Mouse (Mus musculus): Measurements from ENCODE around the gene Prkaa1. TPM values are rescaled to one million over a fixed set of nuclear protein-coding genes. Genes with fewer than 3 reads are reported as not detected.
"Not testable (repeated sequence)": the region's sequence is repeated elsewhere in the genome, so short reads cannot be mapped to it uniquely, and the experiment has no call there.

Prkaa1 gene
- polyA plus RNA-seq, 1 experiment from 2014 or later: 16.8 TPM

DNA sequence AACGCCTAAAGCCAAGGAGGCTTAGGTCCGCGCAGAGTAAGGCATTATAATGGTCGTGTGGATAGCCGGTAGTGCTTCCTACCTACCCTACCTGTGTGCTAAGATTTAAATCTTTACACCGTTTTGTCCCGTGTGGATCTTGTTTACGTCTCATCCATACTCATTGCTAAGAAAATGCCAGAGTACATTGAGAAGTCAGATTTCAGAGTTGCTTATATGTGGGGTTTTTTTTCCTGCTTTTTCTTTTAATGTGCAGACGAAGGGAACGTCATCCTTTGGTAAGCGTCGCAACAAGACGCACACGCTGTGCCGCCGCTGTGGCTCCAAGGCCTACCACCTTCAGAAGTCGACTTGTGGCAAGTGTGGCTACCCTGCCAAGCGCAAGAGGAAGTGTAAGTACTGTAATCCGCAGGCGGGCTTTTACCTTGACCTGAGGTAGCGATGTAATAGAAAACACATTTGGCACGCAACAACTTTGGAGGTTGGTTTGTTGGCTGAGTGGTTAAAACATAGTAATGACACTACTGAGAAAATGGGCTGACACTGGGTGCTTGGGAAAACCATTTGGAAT, 26.5 kb upstream of the Prkaa1 start:
- WGBS: 1% methylated on average over 22 of the region's 22 CpGs
- Histone ChIP-seq H3K27me3 (no peaks in the 10 kb centered on the region), H3K4me2 (replicated peaks) (peak overlapping the region; percentile 86), H3K4me3 (peak overlapping the region; percentile 82), H3K9me3 (no peaks in the 10 kb centered on the region), H3K4me1 (peaks cover 21% of the 10 kb centered on the region), H3K27ac (peak overlapping the region; percentile 82), H3K36me3 (peaks cover 48% of the 10 kb centered on the region), H3K9ac (peak overlapping the region; percentile 92)
- no peak for ATAC-seq (ENCODE audit: low FRiP score, low read depth)

DNA sequence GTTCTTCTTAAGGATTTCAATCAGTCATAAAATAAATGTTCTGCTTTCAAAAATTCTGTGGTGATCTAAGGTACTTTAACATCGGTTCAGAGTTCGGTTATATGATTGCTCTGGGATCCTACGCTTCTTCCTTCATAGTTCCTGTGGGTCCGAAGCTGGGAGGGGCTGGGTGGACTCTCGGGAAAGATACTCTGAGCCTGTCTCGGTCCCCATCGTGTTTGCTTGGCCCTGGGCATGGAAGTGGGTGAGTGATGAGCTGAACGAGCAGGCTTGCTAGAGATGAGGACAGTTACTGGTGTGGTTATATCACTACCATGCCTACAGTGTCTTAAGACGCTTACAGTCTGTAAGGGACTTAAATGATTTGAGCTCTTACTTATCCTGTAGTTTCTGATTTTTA, 25.0 kb upstream of the Prkaa1 start:
- Histone ChIP-seq H3K27ac (no peak overlapping the region), H3K36me3 (peaks cover 59% of the 10 kb centered on the region), H3K4me3 (no peak overlapping the region), H3K4me2 (replicated peaks) (peak overlapping the region; percentile 5; the same call in 1 of the 2 replicates), H3K27me3 (no peaks in the 10 kb centered on the region), H3K9me3 (no peaks in the 10 kb centered on the region), H3K9ac (no peak overlapping the region), H3K4me1 (peaks cover 21% of the 10 kb centered on the region)
- 89% methylated on average over 9 of the region's 9 CpGs for WGBS
- no peak for ATAC-seq (ENCODE audit: low FRiP score, low read depth)

DNA sequence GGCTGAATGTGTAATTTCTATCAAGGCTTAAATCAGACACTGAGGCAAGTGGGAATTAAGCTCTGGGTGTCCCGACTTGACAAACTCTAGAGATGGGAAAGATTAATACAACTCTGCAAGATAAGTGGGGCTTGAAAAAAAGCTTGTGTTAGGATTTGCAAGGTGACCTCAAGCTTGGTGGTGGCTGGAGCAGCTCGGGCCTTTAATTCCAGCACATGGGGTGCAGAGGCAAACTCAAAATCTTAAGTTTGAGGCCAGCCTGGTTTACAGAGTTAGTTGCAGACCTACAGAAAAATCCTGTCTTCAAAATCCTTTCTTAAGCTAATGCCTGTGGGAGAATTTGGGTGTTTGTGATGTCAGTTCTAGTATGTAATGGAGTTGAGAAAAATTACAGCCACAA, 24.5 kb upstream of the Prkaa1 start:
- Histone ChIP-seq H3K27me3 (no peaks in the 10 kb centered on the region), H3K9ac (no peak overlapping the region), H3K9me3 (no peaks in the 10 kb centered on the region), H3K4me2 (replicated peaks) (no peak overlapping the region), H3K4me1 (peaks cover 21% of the 10 kb centered on the region), H3K27ac (no peak overlapping the region), H3K4me3 (no peak overlapping the region), H3K36me3 (peaks cover 61% of the 10 kb centered on the region)
- no peak for ATAC-seq (ENCODE audit: low FRiP score, low read depth)
- 90% methylated on average over 2 of the region's 2 CpGs for WGBS

DNA sequence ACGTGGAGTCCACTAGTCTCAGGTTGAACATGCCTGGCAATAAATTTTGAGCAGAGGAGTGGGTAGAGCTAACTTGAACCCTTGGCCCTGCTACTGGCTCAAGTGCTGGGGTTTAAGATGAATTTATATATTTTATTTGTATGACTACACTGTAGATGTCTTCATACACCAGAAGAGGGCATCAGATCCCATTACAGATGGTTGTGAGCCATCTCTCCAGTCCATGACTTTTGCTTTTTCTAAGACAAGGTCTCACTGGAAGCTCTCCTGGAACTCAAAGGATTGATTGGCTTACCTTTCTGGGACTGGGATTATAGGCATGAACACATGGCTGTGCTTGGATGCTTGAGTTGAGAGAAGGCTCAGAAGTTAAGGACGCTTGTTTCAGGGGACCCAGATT, 24.0 kb upstream of the Prkaa1 start:
- no peaks in the 10 kb centered on the region for H3K27me3 ChIP-seq
- peaks cover 66% of the 10 kb centered on the region for H3K36me3 ChIP-seq
- 90% methylated on average over 2 of the region's 2 CpGs for WGBS
- no peak overlapping the region for H3K4me3 ChIP-seq
- no peaks in the 10 kb centered on the region for H3K9me3 ChIP-seq
- no peak overlapping the region for H3K4me2 ChIP-seq (replicated peaks)
- peaks cover 20% of the 10 kb centered on the region for H3K4me1 ChIP-seq
- ATAC-seq (ENCODE audit: low FRiP score, low read depth): no peak
- H3K9ac ChIP-seq: no peak overlapping the region
- H3K27ac ChIP-seq: no peak overlapping the region

DNA sequence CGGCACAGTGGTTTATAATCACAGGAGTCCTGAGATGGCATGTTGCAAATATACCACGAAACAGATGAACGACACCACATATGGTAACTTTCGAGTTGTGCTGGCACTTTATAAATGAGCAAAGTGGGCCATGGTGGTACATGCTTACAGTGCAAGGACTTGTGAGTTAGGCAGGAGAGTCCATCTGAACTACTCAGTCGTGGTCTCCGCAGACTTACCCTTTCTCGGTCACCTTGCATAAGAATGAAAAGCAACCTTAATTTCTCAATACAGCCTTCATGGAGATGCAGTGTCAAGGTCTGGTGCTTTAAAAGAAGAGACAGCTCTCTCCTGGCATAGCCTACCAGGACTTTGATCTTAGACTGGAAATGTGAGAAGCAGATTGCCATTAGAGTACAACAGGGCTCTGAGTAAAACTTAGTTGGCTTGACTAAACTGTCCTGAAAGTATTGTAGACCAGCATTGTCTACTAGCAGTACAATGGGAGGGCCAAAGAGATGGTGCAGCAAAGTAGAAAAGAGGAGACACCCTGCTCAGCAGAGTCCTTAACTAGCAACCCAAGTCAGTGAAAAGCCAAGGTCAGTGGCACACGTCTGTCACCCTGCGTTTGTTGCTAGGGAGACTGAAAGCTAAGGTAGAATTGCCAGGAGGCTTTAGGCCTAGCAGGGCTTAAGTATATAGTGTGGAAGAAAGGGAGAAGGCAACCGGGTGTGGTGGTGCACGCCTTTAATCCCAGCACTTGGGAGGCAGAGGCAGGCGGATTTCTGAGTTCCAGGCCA, 21.9 kb upstream of the Prkaa1 start:
- Histone ChIP-seq H3K4me1 (peaks cover 12% of the 10 kb centered on the region), H3K27ac (no peak overlapping the region), H3K27me3 (no peaks in the 10 kb centered on the region), H3K4me3 (no peak overlapping the region), H3K4me2 (replicated peaks) (no peak overlapping the region), H3K9ac (no peak overlapping the region), H3K36me3 (peaks cover 69% of the 10 kb centered on the region), H3K9me3 (no peaks in the 10 kb centered on the region)
- 85% methylated on average over 12 of the region's 12 CpGs for WGBS
- no peak for ATAC-seq (ENCODE audit: low FRiP score, low read depth)

DNA sequence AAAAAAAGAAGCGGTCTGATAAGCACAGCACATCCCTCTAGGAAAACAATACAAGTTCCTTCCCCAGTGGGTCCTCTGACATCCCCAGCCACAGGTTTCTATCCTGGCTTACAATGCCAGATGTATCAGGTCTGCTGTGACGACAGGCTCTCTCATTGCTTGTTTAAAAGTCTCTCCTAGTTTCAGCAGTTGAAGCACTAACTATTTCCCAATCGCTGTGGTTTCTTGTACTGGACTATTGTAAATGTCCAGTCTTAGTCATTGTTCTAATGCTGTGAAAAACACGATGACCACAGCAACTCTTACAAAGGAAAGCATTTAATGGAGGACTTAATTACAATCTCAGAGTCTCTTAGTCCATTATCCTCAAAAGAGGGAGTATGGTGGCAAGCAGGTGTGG, 17.2 kb upstream of the Prkaa1 start:
- 81% methylated on average over 4 of the region's 4 CpGs for WGBS
- no peak overlapping the region for H3K27ac ChIP-seq
- H3K9me3 ChIP-seq: no peaks in the 10 kb centered on the region
- peaks cover 28% of the 10 kb centered on the region for H3K36me3 ChIP-seq
- no peak overlapping the region for H3K4me3 ChIP-seq
- H3K9ac ChIP-seq: no peak overlapping the region
- no peaks in the 10 kb centered on the region for H3K4me1 ChIP-seq
- no peak for ATAC-seq (ENCODE audit: low FRiP score, low read depth)
- no peak overlapping the region for H3K4me2 ChIP-seq (replicated peaks)
- no peaks in the 10 kb centered on the region for H3K27me3 ChIP-seq

DNA sequence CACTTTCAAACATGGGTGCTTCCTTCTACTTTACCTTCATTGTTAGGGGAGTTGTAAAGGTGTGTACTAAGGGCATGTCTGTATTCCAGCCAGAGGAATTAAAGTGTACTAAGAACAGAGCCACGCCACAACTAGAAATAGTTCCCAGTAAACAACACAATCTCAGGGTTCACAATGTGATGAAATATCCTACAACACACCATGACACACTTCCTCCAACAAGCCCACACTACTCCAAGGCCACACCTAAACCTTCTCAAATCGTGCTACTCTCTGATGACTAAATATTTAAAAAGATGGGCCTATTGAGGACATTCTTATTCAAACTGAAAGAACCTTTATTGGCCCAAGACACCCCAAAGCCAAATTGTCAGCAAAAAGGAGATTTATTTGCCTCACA, 16.2 kb upstream of the Prkaa1 start:
- ATAC-seq (ENCODE audit: low FRiP score, low read depth): no peak
- 86% methylated on average over 2 of the region's 2 CpGs for WGBS
- Histone ChIP-seq H3K4me2 (replicated peaks) (no peak overlapping the region), H3K4me3 (no peak overlapping the region), H3K9me3 (no peaks in the 10 kb centered on the region), H3K9ac (no peak overlapping the region), H3K27me3 (no peaks in the 10 kb centered on the region), H3K4me1 (no peaks in the 10 kb centered on the region), H3K27ac (no peak overlapping the region), H3K36me3 (peaks cover 18% of the 10 kb centered on the region)

DNA sequence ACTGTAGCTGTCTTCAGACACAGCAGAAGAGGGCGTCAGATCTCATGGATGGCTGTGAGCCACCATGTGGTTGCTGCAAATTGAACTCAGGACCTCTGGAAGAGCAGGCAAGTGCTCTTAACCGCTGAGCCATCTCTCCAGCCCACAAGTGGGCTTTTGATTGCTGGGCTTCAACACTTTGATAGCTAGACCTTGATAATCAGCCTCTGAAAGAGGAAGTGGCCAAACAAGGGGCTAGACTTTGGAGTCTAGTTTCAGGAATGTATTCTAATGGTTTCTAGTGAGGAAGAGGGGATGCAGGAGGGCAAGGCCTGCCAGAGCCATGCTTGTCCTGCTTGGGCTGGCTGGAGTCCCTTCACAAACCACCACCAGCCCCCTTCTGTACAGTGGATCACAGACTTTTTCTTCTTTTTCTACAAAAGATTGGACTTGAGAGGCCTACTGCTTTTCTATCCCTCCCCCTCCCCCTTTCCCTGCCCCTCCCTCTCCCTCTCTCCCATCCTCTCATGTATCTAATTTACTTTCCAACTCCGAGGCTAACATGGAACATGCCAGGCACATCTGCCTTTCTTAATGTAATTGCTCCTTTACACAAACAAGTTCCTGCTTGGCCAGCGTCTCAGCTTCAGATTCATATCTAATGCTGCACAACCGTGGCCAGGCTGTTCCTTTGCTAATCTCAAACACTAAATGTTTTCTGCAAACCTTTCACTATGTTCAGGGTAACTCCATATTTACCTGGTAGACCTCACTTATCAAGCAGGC, 15.3 kb upstream of the Prkaa1 start:
- H3K36me3 ChIP-seq: peaks cover 10% of the 10 kb centered on the region
- 69% methylated on average over 5 of the region's 5 CpGs for WGBS
- no peak overlapping the region for H3K4me2 ChIP-seq (replicated peaks)
- H3K4me1 ChIP-seq: no peaks in the 10 kb centered on the region
- H3K27ac ChIP-seq: no peak overlapping the region
- no peak overlapping the region for H3K9ac ChIP-seq
- H3K4me3 ChIP-seq: no peak overlapping the region
- ATAC-seq (ENCODE audit: low FRiP score, low read depth): no peak
- no peaks in the 10 kb centered on the region for H3K9me3 ChIP-seq
- no peaks in the 10 kb centered on the region for H3K27me3 ChIP-seq

DNA sequence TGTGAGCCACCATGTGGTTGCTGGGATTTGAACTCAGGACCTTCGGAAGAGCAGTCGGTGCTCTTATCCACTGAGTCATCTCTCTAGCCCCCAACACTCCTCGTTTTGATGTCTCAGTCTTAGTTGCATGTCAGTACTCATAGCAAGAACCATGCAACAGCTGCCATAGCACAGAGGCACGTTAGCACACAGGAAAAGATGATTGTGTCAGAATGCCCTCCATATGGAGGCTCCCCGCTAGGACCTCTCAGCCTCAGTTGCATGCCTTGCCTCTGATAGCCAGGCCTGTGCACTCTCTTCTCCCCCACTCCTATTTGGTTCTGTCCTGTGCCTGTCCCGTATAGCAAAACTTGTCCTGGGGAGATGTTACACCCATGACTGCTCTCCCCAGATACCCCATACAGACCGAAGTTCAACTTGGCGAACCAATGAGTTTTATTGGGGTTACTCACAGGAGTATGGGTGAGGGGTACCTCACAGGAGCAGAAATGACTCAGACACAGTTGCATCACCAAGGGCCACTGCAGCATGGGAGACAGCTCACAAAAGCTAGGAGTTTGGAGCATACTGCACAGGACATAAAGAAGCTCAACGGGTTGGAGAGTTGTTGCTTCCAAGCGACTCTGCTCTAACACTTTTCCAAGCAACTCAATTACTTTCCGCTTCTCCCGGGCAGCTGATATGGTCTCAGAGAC, 14.4 kb upstream of the Prkaa1 start:
- Histone ChIP-seq H3K27me3 (no peaks in the 10 kb centered on the region), H3K4me3 (no peak overlapping the region), H3K36me3 (peaks cover 8% of the 10 kb centered on the region), H3K27ac (no peak overlapping the region), H3K9me3 (no peaks in the 10 kb centered on the region), H3K9ac (no peak overlapping the region), H3K4me2 (replicated peaks) (no peak overlapping the region), H3K4me1 (no peaks in the 10 kb centered on the region)
- ATAC-seq (ENCODE audit: low FRiP score, low read depth): no peak
- WGBS: 90% methylated on average over 12 of the region's 12 CpGs

DNA sequence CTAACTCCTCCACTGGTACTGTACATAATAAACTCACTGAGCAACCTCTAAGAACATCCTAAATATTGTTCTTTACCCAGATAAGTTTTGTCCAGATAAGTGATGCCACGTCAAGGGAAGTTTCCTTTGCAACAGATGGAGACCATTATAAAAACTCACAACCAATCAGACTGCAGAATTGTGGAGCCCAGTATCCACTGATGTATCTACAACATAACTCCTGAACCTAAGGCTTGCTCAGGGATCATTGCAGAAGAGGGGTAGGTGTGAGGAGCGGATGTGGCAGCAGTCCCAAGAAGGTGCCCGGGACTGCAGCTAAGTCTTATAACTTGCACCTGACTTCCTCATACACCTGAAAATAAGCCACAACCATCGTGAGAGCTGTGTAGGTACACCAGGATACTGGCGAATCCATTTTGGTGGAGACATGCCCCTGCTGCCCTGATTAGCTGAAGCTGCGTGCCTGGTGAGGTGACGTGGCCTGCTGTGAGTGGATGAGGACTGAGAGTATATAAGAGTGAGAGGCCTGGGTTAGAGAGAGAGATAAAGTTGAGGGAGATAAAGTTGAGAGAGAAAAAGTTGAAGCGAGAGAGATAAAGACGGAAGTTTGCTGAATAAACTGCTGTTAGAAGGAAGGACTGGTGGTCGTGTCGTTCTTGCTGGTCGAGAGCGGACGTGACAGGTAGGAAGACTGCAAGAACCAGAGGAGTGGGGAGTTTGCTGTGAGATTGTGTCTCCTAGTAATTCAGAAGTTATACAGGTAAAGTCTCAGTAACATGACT, 12.6 kb upstream of the Prkaa1 start:
- H3K4me1 ChIP-seq; H3K27me3 ChIP-seq; H3K9me3 ChIP-seq; H3K4me2 ChIP-seq (replicated peaks); H3K27ac ChIP-seq; H3K9ac ChIP-seq; H3K4me3 ChIP-seq; H3K36me3 ChIP-seq; ATAC-seq (ENCODE audit: low FRiP score, low read depth): not testable (repeated sequence)
- 86% methylated on average over 14 of the region's 14 CpGs for WGBS

DNA sequence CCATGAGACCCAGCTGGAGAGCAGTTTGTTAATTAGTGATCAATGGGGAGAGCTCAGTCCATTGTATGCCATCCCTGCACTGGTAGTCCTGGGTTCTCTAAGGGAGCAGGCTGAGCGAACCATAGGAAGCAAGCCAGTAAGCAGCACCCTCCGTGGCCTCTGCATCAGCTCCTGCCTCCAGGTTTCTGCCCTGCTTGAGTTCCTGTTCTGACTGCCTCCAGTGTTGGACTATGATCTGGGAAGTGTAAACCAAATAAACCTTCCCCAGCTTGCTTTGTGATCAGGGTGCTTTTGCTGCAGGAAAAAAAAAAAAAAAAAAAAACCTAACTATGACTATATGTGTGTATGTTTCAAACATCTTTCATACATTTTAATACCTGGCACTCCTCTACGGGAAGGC, 10.4 kb upstream of the Prkaa1 start:
- Histone ChIP-seq H3K36me3 (no peaks in the 10 kb centered on the region), H3K27me3 (no peaks in the 10 kb centered on the region), H3K9me3 (no peaks in the 10 kb centered on the region), H3K27ac (no peak overlapping the region), H3K9ac (no peak overlapping the region), H3K4me1 (0 out of 2 replicates have a peak, but pooled peaks cover 4% of the 10 kb centered on the region), H3K4me3 (no peak overlapping the region), H3K4me2 (replicated peaks) (no peak overlapping the region)
- ATAC-seq (ENCODE audit: low FRiP score, low read depth): no peak
- WGBS: 75% methylated on average over 3 of the region's 3 CpGs

Measured in limb, embryonic 13.5 days (tissue).